Mouse (Mus musculus) CH12.LX (cell line): ENCODE data around the gene Ttll7.

Experiments used
- CTCF ChIP-seq, 2 experiments: IDR thresholded peaks in 1 of 2; conservative IDR thresholded peaks in 1 of 2; 2 replicates each; pipeline ENCODE4 v1.5.1; 2011 to 2012; ENCODE audit warnings: low read depth in 2 of 2, low read length in 2 of 2, improper control_type of control experiment in 1 of 2, inconsistent platforms in 1 of 2, mild to moderate bottlenecking in 1 of 2, moderate library complexity in 1 of 2
- EP300 ChIP-seq: IDR thresholded peaks from 2 replicates; pipeline ENCODE4 v1.6.1; 2011; ENCODE audit warnings: low read length, improper control_type of control experiment
- MAFK ChIP-seq: IDR thresholded peaks from 2 replicates; pipeline ENCODE4 v1.6.1; 2011; ENCODE audit warnings: low read length, improper control_type of control experiment; ENCODE audit not compliant: insufficient replicate concordance
- POLR2A ChIP-seq: IDR thresholded peaks from 2 replicates; pipeline ENCODE4 v1.6.1; 2011; ENCODE audit warnings: low read depth, mild to moderate bottlenecking, improper control_type of control experiment, low read length
- POLR2AphosphoS2 ChIP-seq: IDR thresholded peaks from 2 replicates; pipeline ENCODE4 v1.6.1; 2011; ENCODE audit warnings: low read depth, low read length, improper control_type of control experiment
- RAD21 ChIP-seq: IDR thresholded peaks from 2 replicates; pipeline ENCODE4 v1.6.1; 2011; ENCODE audit warnings: low read depth, mild to moderate bottlenecking, low read length, improper control_type of control experiment, moderate library complexity

DNA sequence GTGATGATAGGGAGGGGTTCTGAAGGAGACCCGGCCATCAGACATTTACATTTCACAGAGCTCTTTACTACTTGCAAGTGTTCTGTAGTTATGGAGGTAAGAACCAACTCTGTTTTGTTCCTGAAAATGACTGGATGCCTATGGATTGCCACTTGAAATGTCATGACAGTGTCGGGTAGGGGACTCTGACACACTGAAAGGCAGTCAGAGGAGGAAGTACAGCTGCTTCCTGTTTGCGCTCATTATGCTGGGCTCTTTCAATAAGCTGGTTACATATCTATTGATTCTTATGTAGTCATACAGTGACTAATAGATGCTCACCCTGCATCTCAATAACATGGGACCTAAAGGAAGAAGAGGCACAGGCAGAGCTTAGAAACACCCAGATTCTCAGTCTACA, 148.8 kb downstream of the Ttll7 start:
- TF ChIP-seq MAFK (no peak), EP300 (no peak), POLR2AphosphoS2 (no peak), RAD21 (no peak), POLR2A (no peak), CTCF (conservative IDR thresholded peaks at IDR 0.05 in 1 of 2, IDR thresholded peaks at IDR 0.05 in 1 of 2; ENCODE audit: low read depth in 2 of 2, low read length in 2 of 2) (no peak)
